In the genomic region with DNA sequence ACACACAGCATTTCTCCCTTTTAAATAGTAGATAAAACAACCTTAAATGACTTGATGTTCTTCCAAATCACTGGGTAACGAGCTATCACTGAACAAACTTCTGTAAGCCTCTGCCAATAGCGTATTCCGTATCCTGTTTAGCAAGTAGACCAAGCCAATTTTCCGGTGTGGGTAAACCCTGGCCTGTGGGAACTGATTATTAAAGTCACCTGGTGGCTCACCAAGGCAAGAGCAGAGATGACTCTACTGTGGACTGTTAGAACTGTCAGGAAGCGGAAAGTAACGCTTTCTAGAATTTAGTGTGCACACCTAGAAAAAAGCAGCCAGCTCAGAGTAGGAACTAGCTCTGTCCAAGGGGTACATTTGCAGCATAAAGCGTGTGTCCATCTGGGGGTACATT, we compare ENCODE assay signal across 1 mouse cellular context.
A peak's percentile ranks its signal among the peaks of the same experiment; 100 is the strongest.
TF ChIP-seq lines count a peak whose summit lies in the region.

No protein-coding gene starts in this region.

TF ChIP-seq in CH12.LX, 34 proteins besides CTCF, POLR2A, EP300 and RAD21 (continued from another document):
- TF ChIP-seq MAFK (IDR thresholded peaks at IDR 0.05; ENCODE audit: insufficient replicate concordance, low read length) (0 out of 2 replicates have a peak, but pooled peaks have one; percentile 40), PAX5 (IDR thresholded peaks at IDR 0.05; ENCODE audit: low read length) (no peak), JUN (IDR thresholded peaks at IDR 0.05; ENCODE audit: insufficient read depth, low read depth, low read length) (peak; percentile 74), BHLHE40 (IDR thresholded peaks at IDR 0.05; ENCODE audit: low read depth, low read length) (peak; percentile 69), KAT2A (IDR thresholded peaks at IDR 0.05; ENCODE audit: insufficient replicate concordance, low read length) (no peak), MYC (IDR thresholded peaks at IDR 0.05; ENCODE audit: low read depth, low read length) (no peak), ZKSCAN1 (IDR thresholded peaks at IDR 0.05; ENCODE audit: borderline replicate concordance, low read depth, low read length) (no peak), ZC3H11A (IDR thresholded peaks at IDR 0.05; ENCODE audit: low read depth, low read length) (no peak), IRF4 (IDR thresholded peaks at IDR 0.05; ENCODE audit: low read depth, low read length) (peak; percentile 93), MAX (IDR thresholded peaks at IDR 0.05; ENCODE audit: low read length) (no peak; the same call in 1 of the 2 replicates), ELF1 (IDR thresholded peaks at IDR 0.05; ENCODE audit: low read depth, low read length) (peak; percentile 55), TBP (conservative IDR thresholded peaks at IDR 0.05; ENCODE audit: low read depth, low read length) (no peak), UBTF (IDR thresholded peaks at IDR 0.05; ENCODE audit: low read depth, low read length) (no peak), ZNF384 (IDR thresholded peaks at IDR 0.05; ENCODE audit: low read depth, low read length) (peak; percentile 74), POLR2AphosphoS2 (IDR thresholded peaks at IDR 0.05; ENCODE audit: low read depth, low read length) (no peak), MEF2A (IDR thresholded peaks at IDR 0.05; ENCODE audit: borderline replicate concordance, low read depth, low read length) (peak; percentile 76; the same call in 1 of the 2 replicates), USF1 (IDR thresholded peaks at IDR 0.05; ENCODE audit: low read depth, low read length) (no peak), RCOR1 (conservative IDR thresholded peaks at IDR 0.05; ENCODE audit: low read depth, low read length) (peak; percentile 86; the same call in 1 of the 2 replicates), HCFC1 (IDR thresholded peaks at IDR 0.05; ENCODE audit: low read depth, low read length) (no peak), MXI1 (IDR thresholded peaks at IDR 0.05; ENCODE audit: low read depth, low read length) (no peak), NELFE (IDR thresholded peaks at IDR 0.05; ENCODE audit: low read depth, low read length) (no peak), MAZ (IDR thresholded peaks at IDR 0.05; ENCODE audit: low read depth, low read length) (no peak), SMC3 (IDR thresholded peaks at IDR 0.05; ENCODE audit: low read depth, low read length) (peak; percentile 46), CHD1 (IDR thresholded peaks at IDR 0.05; ENCODE audit: low read depth, low read length) (no peak; the same call in 1 of the 2 replicates), CHD2 (IDR thresholded peaks at IDR 0.05; ENCODE audit: low read length) (no peak), JUND (conservative IDR thresholded peaks at IDR 0.05; ENCODE audit: low read depth, low read length) (peak; percentile 83), SIN3A (IDR thresholded peaks at IDR 0.05; ENCODE audit: low read length) (peak; percentile 63), NRF1 (IDR thresholded peaks at IDR 0.05; ENCODE audit: low read depth, low read length) (no peak), ZMIZ1 (IDR thresholded peaks at IDR 0.05; ENCODE audit: low read depth, low read length) (no peak), GABPA (IDR thresholded peaks at IDR 0.05; ENCODE audit: insufficient replicate concordance, low read depth, low read length) (no peak)
TF ChIP-seq in CH12.LX: peak in this region for 13.
